Mouse (Mus musculus): ENCODE results near the gene Usp21. TPM values are rescaled to one million over a fixed set of nuclear protein-coding genes. Genes with fewer than 3 reads are reported as not detected.
"Not testable (repeated sequence)": the region's sequence is repeated elsewhere in the genome, so short reads cannot be mapped to it uniquely, and the experiment has no call there.

Gene Usp21
- polyA plus RNA-seq, 1 experiment from 2014 or later = 101 TPM

DNA sequence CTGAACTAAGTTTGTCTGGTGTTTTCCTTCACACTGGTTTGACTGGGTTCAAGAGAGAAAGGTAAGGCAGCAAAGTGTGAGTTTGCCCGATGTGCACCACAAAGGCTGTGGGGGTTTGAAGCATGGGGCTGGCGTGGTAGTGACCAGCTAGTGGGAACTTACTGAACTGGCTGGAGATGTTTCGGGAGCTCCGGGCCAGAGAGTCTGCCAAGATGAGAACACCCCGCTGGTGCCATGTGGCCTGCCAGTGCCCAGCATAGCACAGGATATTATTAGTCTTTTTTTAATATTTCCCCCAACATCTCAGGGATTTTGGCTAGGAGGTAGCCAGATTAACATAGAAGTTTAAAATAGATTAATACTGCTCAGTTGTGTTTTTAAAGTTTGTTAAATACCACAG, 32.4 kb upstream of the Usp21 start:
- H3K9ac ChIP-seq (replicated peaks; ENCODE audit: low read length) = peak overlapping the region; percentile 24

DNA sequence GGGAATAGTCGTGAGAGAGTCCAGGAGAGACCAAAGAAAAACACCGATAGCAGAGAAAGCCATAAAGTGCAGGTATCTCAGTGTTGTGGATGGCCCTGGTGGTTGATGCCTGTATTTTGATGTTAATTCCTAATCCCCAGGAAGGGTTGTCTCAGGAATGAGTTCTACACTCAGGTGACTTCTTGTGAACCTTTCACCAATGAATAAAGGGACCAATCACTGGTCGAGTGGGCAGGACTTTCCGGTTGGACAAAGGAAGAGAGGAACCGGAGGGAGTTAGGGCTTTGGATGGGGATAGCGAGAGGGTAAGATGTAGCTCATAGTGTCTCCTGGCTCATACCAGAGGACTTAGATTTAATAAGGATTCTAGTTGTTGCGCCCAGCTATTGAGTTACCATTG, 32.0 kb upstream of the Usp21 start:
- no peaks in the 10 kb centered on the region for H3K9me3 ChIP-seq (ENCODE audit: low read length)
- ATAC-seq (ENCODE audit: low FRiP score, low TSS enrichment) = no peak
- peak overlapping the region; percentile 46 for H3K4me2 ChIP-seq (replicated peaks; ENCODE audit: low read depth, low read length)
- H3K9ac ChIP-seq (replicated peaks; ENCODE audit: low read length) = peak overlapping the region; percentile 24
- H3K27me3 ChIP-seq (ENCODE audit: insufficient read depth, low read length) = no peaks in the 10 kb centered on the region
- 11% methylated on average over 7 of the region's 7 CpGs for whole genome bisulfite sequencing
- H3K4me1 ChIP-seq (ENCODE audit: insufficient read depth, low read length) = no peaks in the 10 kb centered on the region
- H3K4me3 ChIP-seq (ENCODE audit: low read length) = peak overlapping the region; percentile 41
- no peaks in the 10 kb centered on the region for H3K36me3 ChIP-seq (ENCODE audit: insufficient read depth, low read length)
- H3K27ac ChIP-seq (ENCODE audit: low read length) = no peak overlapping the region

More for the DNA sequence above, 32.4 kb upstream of the Usp21 start:
- no peaks in the 10 kb centered on the region for H3K9me3 ChIP-seq (ENCODE audit: low read length)
- H3K27me3 ChIP-seq (ENCODE audit: insufficient read depth, low read length) = no peaks in the 10 kb centered on the region
- no peaks in the 10 kb centered on the region for H3K4me1 ChIP-seq (ENCODE audit: insufficient read depth, low read length)
- peak overlapping the region; percentile 46 for H3K4me2 ChIP-seq (replicated peaks; ENCODE audit: low read depth, low read length)
- H3K36me3 ChIP-seq (ENCODE audit: insufficient read depth, low read length) = no peaks in the 10 kb centered on the region
- no peak overlapping the region for H3K27ac ChIP-seq (ENCODE audit: low read length)
- WGBS = 11% methylated on average over 5 of the region's 5 CpGs
- H3K4me3 ChIP-seq (ENCODE audit: low read length) = peak overlapping the region; percentile 41
- no peak for ATAC-seq (ENCODE audit: low FRiP score, low TSS enrichment)

DNA sequence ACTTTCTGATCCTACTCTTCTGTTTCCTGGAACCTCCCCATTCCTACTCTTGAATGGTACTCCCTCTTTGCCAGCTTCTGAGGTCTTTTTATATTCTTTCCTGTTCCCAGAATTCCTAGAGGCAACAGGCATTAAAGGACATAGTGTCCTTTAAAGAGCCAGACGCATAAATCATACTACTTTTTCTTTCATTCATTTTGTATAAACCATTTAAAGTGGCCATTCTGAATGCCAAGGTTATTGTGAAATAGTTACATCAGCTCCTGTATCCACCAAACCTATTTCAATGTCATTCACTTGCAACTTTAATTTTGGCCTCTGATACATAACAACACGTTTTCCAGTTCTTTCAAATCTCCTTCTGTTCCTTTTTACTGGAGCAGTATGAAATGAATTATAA, 21.5 kb upstream of the Usp21 start:
- Histone ChIP-seq H3K36me3 (ENCODE audit: insufficient read depth, low read length) (no peaks in the 10 kb centered on the region), H3K9me3 (ENCODE audit: low read length) (no peaks in the 10 kb centered on the region), H3K27me3 (ENCODE audit: insufficient read depth, low read length) (no peaks in the 10 kb centered on the region), H3K27ac (ENCODE audit: low read length) (no peak overlapping the region), H3K4me1 (ENCODE audit: insufficient read depth, low read length) (no peaks in the 10 kb centered on the region), H3K4me3 (ENCODE audit: low read length) (no peak overlapping the region), H3K9ac (replicated peaks; ENCODE audit: low read length) (no peak overlapping the region), H3K4me2 (replicated peaks; ENCODE audit: low read depth, low read length) (no peak overlapping the region)
- WGBS = 71% methylated on average over 2 of the region's 2 CpGs
- no peak for ATAC-seq (ENCODE audit: low FRiP score, low TSS enrichment)

DNA sequence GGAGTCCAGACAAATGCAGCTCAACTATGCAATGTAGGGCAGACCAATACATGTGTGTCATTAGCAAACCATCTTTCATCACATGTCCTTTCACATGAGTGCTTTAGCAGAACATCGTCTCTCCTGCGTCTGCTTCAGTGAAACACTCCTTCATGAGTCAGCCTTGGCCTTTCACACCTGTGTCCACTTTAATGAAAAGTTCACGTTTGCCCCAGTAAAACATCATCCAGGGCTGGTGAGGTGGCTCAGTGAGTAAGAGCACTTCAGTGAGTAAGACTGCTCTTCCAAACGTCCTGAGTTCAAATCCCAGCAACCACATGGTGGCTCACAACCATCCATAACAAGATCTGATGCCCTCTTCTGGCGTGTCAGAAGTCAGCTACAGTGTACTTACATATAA, 18.4 kb upstream of the Usp21 start:
- ATAC-seq (ENCODE audit: low FRiP score, low TSS enrichment); H3K27me3 ChIP-seq (ENCODE audit: insufficient read depth, low read length): not testable (repeated sequence)
- WGBS = 69% methylated on average over 5 of the region's 5 CpGs

DNA sequence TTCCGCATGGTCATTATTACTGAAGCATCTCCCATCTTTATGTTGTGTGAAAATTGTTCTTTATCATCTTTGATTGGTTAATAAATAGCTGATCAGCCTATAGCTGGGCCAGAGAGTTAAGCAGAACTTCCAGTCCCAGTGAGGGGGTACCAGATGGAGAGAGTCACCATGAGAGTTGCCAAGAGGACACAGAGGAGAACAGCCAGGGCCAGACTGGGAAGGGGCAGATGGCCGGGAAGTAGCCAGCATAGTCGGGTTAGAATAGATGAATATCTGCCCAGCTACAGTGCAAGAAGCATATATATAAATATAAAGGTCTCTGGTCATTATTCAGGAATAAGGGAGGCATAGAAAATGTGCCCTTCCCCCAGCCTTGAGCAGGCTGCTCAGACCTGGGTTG, 10.4 kb upstream of the Usp21 start:
- H3K27ac ChIP-seq (ENCODE audit: low read length) = no peak overlapping the region
- 77% methylated on average over 3 of the region's 3 CpGs for WGBS
- no peak overlapping the region for H3K9ac ChIP-seq (replicated peaks; ENCODE audit: low read length)
- no peak overlapping the region for H3K4me3 ChIP-seq (ENCODE audit: low read length)
- H3K4me1 ChIP-seq (ENCODE audit: insufficient read depth, low read length) = peaks cover 8% of the 10 kb centered on the region; the same call in 1 of the 2 replicates
- H3K9me3 ChIP-seq (ENCODE audit: low read length) = no peaks in the 10 kb centered on the region
- peaks cover 9% of the 10 kb centered on the region; the same call in 1 of the 2 replicates for H3K27me3 ChIP-seq (ENCODE audit: insufficient read depth, low read length)
- no peak overlapping the region for H3K4me2 ChIP-seq (replicated peaks; ENCODE audit: low read depth, low read length)
- no peaks in the 10 kb centered on the region for H3K36me3 ChIP-seq (ENCODE audit: insufficient read depth, low read length)
- ATAC-seq (ENCODE audit: low FRiP score, low TSS enrichment) = no peak

More for the DNA sequence above, 18.4 kb upstream of the Usp21 start:
- H3K36me3 ChIP-seq (ENCODE audit: insufficient read depth, low read length); H3K4me1 ChIP-seq (ENCODE audit: insufficient read depth, low read length); H3K27ac ChIP-seq (ENCODE audit: low read length); H3K9me3 ChIP-seq (ENCODE audit: low read length); H3K4me2 ChIP-seq (replicated peaks; ENCODE audit: low read depth, low read length); H3K4me3 ChIP-seq (ENCODE audit: low read length); H3K9ac ChIP-seq (replicated peaks; ENCODE audit: low read length): not testable (repeated sequence)

DNA sequence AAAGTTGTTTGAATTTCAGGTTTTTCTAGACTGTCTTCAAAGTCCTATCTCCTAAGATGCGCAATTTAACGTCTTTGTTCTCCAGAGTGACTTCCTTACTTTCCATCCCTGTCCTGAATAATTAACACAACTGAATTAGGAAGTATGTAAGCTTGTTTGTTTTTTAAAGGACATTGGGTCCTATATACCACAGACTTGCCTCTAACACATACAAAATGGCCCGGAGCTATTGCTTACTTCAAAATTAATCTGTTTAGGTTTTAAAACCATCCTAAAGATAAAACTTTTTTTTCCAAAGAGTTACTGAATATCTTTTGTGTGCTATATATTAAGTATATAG, 7.2 kb upstream of the Usp21 start:
- H3K27ac ChIP-seq (ENCODE audit: low read length) = peak overlapping the region; percentile 99
- H3K4me1 ChIP-seq (ENCODE audit: insufficient read depth, low read length) = peaks cover 9% of the 10 kb centered on the region; the same call in 1 of the 2 replicates
- no peaks in the 10 kb centered on the region for H3K9me3 ChIP-seq (ENCODE audit: low read length)
- H3K36me3 ChIP-seq (ENCODE audit: insufficient read depth, low read length) = peaks cover 1% of the 10 kb centered on the region; the same call in 1 of the 2 replicates
- 13% methylated on average over 3 of the region's 3 CpGs for WGBS
- H3K4me3 ChIP-seq (ENCODE audit: low read length) = peak overlapping the region; percentile 66
- peak overlapping the region; percentile 94 for H3K9ac ChIP-seq (replicated peaks; ENCODE audit: low read length)
- H3K27me3 ChIP-seq (ENCODE audit: insufficient read depth, low read length) = peaks cover 9% of the 10 kb centered on the region; the same call in 1 of the 2 replicates
- peak overlapping the region; percentile 92 for H3K4me2 ChIP-seq (replicated peaks; ENCODE audit: low read depth, low read length)
- no peak for ATAC-seq (ENCODE audit: low FRiP score, low TSS enrichment)

DNA sequence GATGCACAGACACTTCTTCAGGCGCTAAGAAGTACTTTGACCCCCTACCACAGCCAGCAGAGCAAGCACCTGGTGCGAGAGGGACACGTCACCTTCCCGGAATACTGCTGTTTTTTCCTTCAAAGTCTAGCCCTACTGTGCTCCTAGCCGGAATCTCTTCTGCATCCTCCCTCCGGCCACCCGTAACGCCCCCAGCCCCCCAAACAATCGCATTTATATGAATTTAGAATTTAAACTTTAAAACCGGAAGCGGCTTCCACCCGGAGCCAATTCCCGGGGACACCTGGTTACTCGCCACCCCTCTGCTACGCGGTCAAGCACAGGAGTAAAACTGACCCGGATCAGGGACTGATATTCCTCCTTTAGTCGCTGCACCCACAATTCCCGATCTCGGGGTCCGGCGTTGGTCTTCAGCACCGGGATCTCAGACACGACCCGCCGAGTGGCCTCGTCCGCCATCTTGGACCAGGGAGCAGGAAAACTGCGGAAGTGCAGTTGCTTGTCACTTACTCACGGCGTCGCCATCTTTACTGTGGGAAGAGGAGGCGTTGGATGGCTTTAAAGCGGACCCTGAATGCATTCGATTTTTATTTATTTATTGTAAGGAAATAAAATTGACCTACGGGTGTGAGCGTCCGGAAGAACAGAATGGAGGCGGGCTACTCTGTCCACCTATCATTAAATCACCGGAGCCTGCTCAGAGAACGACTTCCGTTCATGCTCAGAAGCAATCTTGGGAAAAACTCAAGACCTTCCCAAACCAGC, 6.7 kb upstream of the Usp21 start, which contains the start of gene Ufc1:
TSS of gene Ufc1 (minus strand) at position 727 of the 765 bp plus-strand sequence.
- Histone ChIP-seq H3K4me1 (ENCODE audit: insufficient read depth, low read length) (peaks cover 9% of the 10 kb centered on the region; the same call in 1 of the 2 replicates), H3K9ac (replicated peaks; ENCODE audit: low read length) (peak within 1 kb of the TSS; percentile 94), H3K9me3 (ENCODE audit: low read length) (no peaks in the 10 kb centered on the region), H3K27me3 (ENCODE audit: insufficient read depth, low read length) (peaks cover 9% of the 10 kb centered on the region; the same call in 1 of the 2 replicates), H3K27ac (ENCODE audit: low read length) (peak within 1 kb of the TSS; percentile 99), H3K4me3 (ENCODE audit: low read length) (peak within 1 kb of the TSS; percentile 66), H3K36me3 (ENCODE audit: insufficient read depth, low read length) (peaks cover 7% of the 10 kb centered on the region), H3K4me2 (replicated peaks; ENCODE audit: low read depth, low read length) (peak within 1 kb of the TSS; percentile 92)
- WGBS = under 1% methylated on average over 42 of the region's 42 CpGs
- ATAC-seq (ENCODE audit: low FRiP score, low TSS enrichment) = peak; percentile 72

DNA sequence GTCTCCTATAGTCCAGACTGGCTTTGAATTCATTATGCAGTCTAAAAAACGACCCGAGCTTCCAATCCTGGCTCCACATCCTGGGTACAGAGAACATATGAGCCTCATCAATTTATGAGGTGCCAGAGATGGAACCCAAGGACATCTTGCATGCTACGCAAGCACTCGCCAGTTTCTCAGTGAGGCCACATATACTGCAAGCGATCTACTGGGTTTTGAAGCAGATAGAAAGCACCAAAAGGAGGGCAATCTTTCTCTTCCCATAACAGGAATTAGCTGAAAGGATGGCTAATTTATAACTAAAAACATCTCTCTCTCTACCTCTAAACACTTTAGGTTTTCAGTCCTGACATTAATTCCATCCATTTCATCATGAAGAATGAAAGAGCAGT, 6.1 kb upstream of the Usp21 start:
- Histone ChIP-seq H3K4me2 (replicated peaks; ENCODE audit: low read depth, low read length) (peak overlapping the region; percentile 92), H3K4me1 (ENCODE audit: insufficient read depth, low read length) (peaks cover 9% of the 10 kb centered on the region; the same call in 1 of the 2 replicates), H3K36me3 (ENCODE audit: insufficient read depth, low read length) (peaks cover 13% of the 10 kb centered on the region), H3K27me3 (ENCODE audit: insufficient read depth, low read length) (peaks cover 9% of the 10 kb centered on the region; the same call in 1 of the 2 replicates), H3K27ac (ENCODE audit: low read length) (peak overlapping the region; percentile 99), H3K9ac (replicated peaks; ENCODE audit: low read length) (peak overlapping the region; percentile 94), H3K4me3 (ENCODE audit: low read length) (peak overlapping the region; percentile 66), H3K9me3 (ENCODE audit: low read length) (no peaks in the 10 kb centered on the region)
- 39% methylated on average over 5 of the region's 5 CpGs for WGBS
- ATAC-seq (ENCODE audit: low FRiP score, low TSS enrichment) = no peak

DNA sequence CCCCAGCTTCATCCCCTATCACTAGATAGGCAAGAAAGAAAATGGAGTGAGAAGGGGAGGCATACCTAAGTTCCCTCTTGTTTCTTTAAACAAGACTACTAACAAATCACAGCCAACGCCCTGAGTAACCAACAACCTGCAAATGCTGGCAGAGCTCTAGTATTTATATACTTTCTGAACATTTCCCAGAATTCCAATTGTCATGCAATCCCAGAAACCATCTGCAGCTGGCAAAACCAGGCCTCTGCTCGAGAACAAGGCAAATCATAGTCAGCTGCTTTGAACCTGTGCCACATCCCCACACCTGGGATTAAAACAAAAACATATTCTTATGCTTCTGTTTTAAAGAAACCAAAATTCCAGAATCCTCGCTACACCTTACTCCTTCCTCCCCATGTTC, 5.6 kb upstream of the Usp21 start:
- peak overlapping the region; percentile 94; the same call in 1 of the 2 replicates for H3K9ac ChIP-seq (replicated peaks; ENCODE audit: low read length)
- ATAC-seq (ENCODE audit: low FRiP score, low TSS enrichment) = no peak
- H3K27ac ChIP-seq (ENCODE audit: low read length) = no peak overlapping the region
- peak overlapping the region; percentile 92 for H3K4me2 ChIP-seq (replicated peaks; ENCODE audit: low read depth, low read length)
- peak overlapping the region; percentile 66 for H3K4me3 ChIP-seq (ENCODE audit: low read length)
- H3K4me1 ChIP-seq (ENCODE audit: insufficient read depth, low read length) = peaks cover 11% of the 10 kb centered on the region
- H3K9me3 ChIP-seq (ENCODE audit: low read length) = no peaks in the 10 kb centered on the region
- H3K27me3 ChIP-seq (ENCODE audit: insufficient read depth, low read length) = peaks cover 9% of the 10 kb centered on the region; the same call in 1 of the 2 replicates
- WGBS = 86% methylated on average over 3 of the region's 3 CpGs
- H3K36me3 ChIP-seq (ENCODE audit: insufficient read depth, low read length) = peaks cover 15% of the 10 kb centered on the region

DNA sequence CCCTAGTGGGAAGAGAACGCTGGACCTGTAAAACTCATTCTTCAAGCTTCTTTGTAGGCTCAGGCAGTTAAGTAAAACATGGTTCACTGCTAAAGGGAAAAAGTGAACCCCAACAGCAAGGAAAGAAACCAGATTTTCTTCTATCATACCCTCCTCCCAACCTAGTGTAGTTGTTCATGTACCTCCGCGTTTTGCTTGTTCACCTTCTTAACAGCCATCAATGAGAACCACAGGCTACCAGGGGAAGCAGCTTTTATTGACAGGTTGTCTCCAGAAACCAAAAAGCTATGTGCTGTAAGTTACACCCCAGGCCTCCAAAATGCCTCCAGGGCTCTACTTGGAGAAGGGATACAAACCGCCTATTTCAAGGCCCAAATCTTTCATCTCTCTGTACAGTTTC, 537 bp upstream of the Usp21 start:
- Histone ChIP-seq H3K4me2 (replicated peaks; ENCODE audit: low read depth, low read length) (peak overlapping the region; percentile 47), H3K9me3 (ENCODE audit: low read length) (no peaks in the 10 kb centered on the region), H3K27ac (ENCODE audit: low read length) (peak overlapping the region; percentile 97), H3K27me3 (ENCODE audit: insufficient read depth, low read length) (no peaks in the 10 kb centered on the region), H3K9ac (replicated peaks; ENCODE audit: low read length) (peak overlapping the region; percentile 99), H3K36me3 (ENCODE audit: insufficient read depth, low read length) (peaks cover 45% of the 10 kb centered on the region), H3K4me1 (ENCODE audit: insufficient read depth, low read length) (peaks cover 23% of the 10 kb centered on the region), H3K4me3 (ENCODE audit: low read length) (peak overlapping the region; percentile 98)
- no peak for ATAC-seq (ENCODE audit: low FRiP score, low TSS enrichment)
- 64% methylated on average over 4 of the region's 4 CpGs for WGBS
